In the genomic region with DNA sequence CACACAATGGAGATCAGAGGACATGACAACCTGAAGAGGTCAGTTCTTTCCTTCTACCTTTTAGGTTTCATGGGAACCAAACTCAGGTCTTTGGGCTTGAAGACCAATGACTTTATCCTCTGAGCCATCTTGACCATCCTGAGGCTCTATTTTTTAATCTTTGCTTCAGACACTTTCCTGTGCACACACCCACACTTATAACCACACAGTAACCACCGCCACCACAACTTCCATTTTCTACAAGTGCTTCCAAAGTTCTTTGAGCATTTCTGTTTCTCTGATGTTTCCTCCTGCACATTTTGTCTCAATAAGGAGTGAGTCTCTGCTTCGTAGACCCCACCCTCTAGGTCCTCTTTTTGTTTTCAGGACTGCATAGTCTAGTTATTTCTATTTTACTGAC, we compare ENCODE assay signal across 23 mouse cellular contexts.
"Had no signal": no experiment of that assay in that cellular context is flagged by ENCODE, and none has a peak within 500 bp of the region (broad histone marks: within the 10 kb centered on the region; RNA-seq: fewer than 3 reads in every experiment).

No protein-coding gene starts in this region.

- H3K27me3 ChIP-seq: heart, embryonic 12.5 days; hindbrain, embryonic 12.5 days; intestine, embryonic 15.5 days; limb, embryonic 12.5 days; liver, embryonic 13.5 days had no signal

- ATAC-seq: hindbrain, embryonic 16.5 days; inflammation-experienced regulatory T-cells, adult 6 months; intestine, embryonic 15.5 days; intestine, postnatal 0 days had no signal

- H3K4me3 ChIP-seq: heart, embryonic 10.5 days; heart, embryonic 12.5 days; hindbrain, embryonic 12.5 days; intestine, embryonic 15.5 days; limb, embryonic 10.5 days; limb, embryonic 12.5 days; liver, embryonic 13.5 days had no signal

- H3K4me1 ChIP-seq: hindbrain, embryonic 12.5 days; intestine, embryonic 15.5 days; limb, embryonic 10.5 days; limb, embryonic 12.5 days had no signal

- H3K9ac ChIP-seq: heart, embryonic 12.5 days; hindbrain, embryonic 12.5 days; hindbrain, embryonic 14.5 days; intestine, embryonic 15.5 days; limb, embryonic 12.5 days; liver, embryonic 13.5 days had no signal

- DNase-seq: gastrocnemius, postnatal 14 days; gastrocnemius, postnatal 36 days; heart, adult 18-20 months; heart, postnatal 10 days; heart, postnatal 4 days; kidney, adult 18-20 months; kidney, adult 8-10 months; kidney, postnatal 10 days; kidney, postnatal 36 days; layer of hippocampus, adult 9-11 months; layer of hippocampus, postnatal 36 days; liver; liver, embryonic 13.5 days had no signal

- H3K9me3 ChIP-seq: heart, embryonic 10.5 days; heart, embryonic 12.5 days; hindbrain, embryonic 12.5 days; intestine, embryonic 15.5 days; limb, embryonic 10.5 days; limb, embryonic 12.5 days; liver, embryonic 13.5 days had no signal

- H3K27ac ChIP-seq: heart, embryonic 10.5 days; hindbrain, embryonic 12.5 days; hindbrain, embryonic 14.5 days; intestine, embryonic 15.5 days; limb, embryonic 10.5 days; limb, embryonic 12.5 days; liver, embryonic 13.5 days had no signal

- H3K36me3 ChIP-seq: heart, embryonic 10.5 days; heart, embryonic 12.5 days; hindbrain, embryonic 12.5 days; intestine, embryonic 15.5 days; limb, embryonic 10.5 days; limb, embryonic 12.5 days; liver, embryonic 13.5 days had no signal
